Mouse (Mus musculus) lung, postnatal 0 days (tissue): Measurements from ENCODE around the gene Tmprss9. TPM values are rescaled to one million over a fixed set of nuclear protein-coding genes. Genes with fewer than 3 reads are reported as not detected.

Source experiments
- ATAC-seq: fragments of 200-750 bp; cut with Nextera tagmentation; 2 replicates; pipeline ENCODE4 v1.8.0; 2017; ENCODE audit warnings: moderate library complexity
- DNase-seq: peaks from one replicate; pipeline ENCODE4 v3.0.0-alpha.2; 2016; ENCODE audit warnings: low spot score
- H3K27ac ChIP-seq: fragments of 300-500 bp; sonication (generic); 2 replicates; pipeline ENCODE4 v1.5.1; 2014; ENCODE audit warnings: antibody characterized with exemption, mild to moderate bottlenecking, low read length, mixed read lengths
- H3K27me3 ChIP-seq: fragments of 300-500 bp; sonication (generic); replicated peaks from 2 replicates; pipeline ENCODE4 v1.6.1; 2014; ENCODE audit warnings: low read length, mixed read lengths; ENCODE audit not compliant: insufficient read depth
- H3K36me3 ChIP-seq: fragments of 300-500 bp; sonication (generic); 2 replicates; pipeline ENCODE4 v1.6.1; 2014; ENCODE audit warnings: low read length, mixed read lengths; ENCODE audit not compliant: insufficient read depth
- H3K4me1 ChIP-seq: fragments of 300-500 bp; sonication (generic); 2 replicates; pipeline ENCODE4 v1.6.1; 2014; ENCODE audit warnings: antibody characterized with exemption, low read depth, low read length, mixed read lengths; ENCODE audit not compliant: insufficient read depth
- H3K4me2 ChIP-seq: fragments of 300-500 bp; sonication (generic); replicated peaks from 2 replicates; pipeline ENCODE4 v1.6.1; 2014; ENCODE audit warnings: low read depth, mild to moderate bottlenecking, low read length, moderate library complexity, mixed read lengths
- H3K4me3 ChIP-seq: fragments of 300-500 bp; sonication (generic); 2 replicates; pipeline ENCODE4 v1.5.1; 2014; ENCODE audit warnings: low read depth, low read length
- H3K9ac ChIP-seq: fragments of 300-500 bp; sonication (generic); replicated peaks from 2 replicates; pipeline ENCODE4 v1.6.1; 2014; ENCODE audit warnings: low read depth, mild to moderate bottlenecking
- H3K9me3 ChIP-seq: fragments of 300-500 bp; sonication (generic); 2 replicates; pipeline ENCODE4 v1.6.1; 2016; ENCODE audit warnings: low read length, mixed read lengths
- CTCF ChIP-seq: IDR thresholded peaks from 2 replicates; pipeline ENCODE4 v1.5.1; 2016; ENCODE audit warnings: antibody characterized with exemption, mild to moderate bottlenecking
- EP300 ChIP-seq: IDR thresholded peaks from 2 replicates; pipeline ENCODE4 v1.6.1; 2016; ENCODE audit warnings: antibody characterized with exemption, mild to moderate bottlenecking, control low read depth
- WGBS: fragments of 180-500 bp; shearing (Covaris S2); extraction: QIAGEN DNeasy Blood & Tissue Kit; methylation state at CpG from one replicate; pipeline ENCODE4 v1.1.7; 2014; 5-methylcytosine and 5-hydroxymethylcytosine counted together
- polyA plus RNA-seq: library from polyadenylated mRNA; unstranded; fragments of >200 nt; fragmentation: Nextera tagmentation; extraction: Ambion mirVana; gene quantifications from 2 replicates; pipeline ENCODE4 v1.2.1, GENCODE M21; 2015

The Tmprss9 gene
- polyA plus RNA-seq, 1 experiment from 2014 or later, result not detected

DNA sequence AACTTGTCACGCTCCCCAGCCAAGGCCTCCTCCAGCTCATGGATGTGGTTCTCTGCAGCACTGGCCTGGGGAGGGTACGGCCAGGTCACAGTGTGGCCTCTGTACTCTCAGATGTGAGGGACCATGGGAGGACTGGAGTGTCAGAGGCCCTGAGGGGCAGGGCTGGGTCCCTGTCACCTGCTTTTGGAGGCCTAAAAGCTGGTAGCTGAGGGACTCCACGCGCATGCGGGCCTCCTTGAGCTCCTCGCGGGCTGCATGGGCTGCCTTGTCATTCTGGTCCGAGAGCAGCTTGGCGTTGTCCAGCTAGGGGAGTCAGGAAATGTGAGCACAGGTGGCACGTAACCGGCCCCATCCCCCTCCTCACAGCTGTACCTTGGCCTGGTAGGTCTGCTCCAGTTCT, 33.1 kb downstream of the Tmprss9 start:
- no peak for TF ChIP-seq CTCF
- TF ChIP-seq EP300, result no peak
- H3K36me3 ChIP-seq, result no peaks in the 10 kb centered on the region

GRCm38 (mm10) chr10:80909375-80910162, 37.9 kb downstream of the Tmprss9 start:
- Histone ChIP-seq H3K9ac (no peak overlapping the region), H3K4me3 (no peak overlapping the region), H3K36me3 (no peaks in the 10 kb centered on the region), H3K4me1 (no peaks in the 10 kb centered on the region), H3K27ac (no peak overlapping the region), H3K27me3 (no peaks in the 10 kb centered on the region), H3K4me2 (no peak overlapping the region), H3K9me3 (no peaks in the 10 kb centered on the region)
- no peak for ATAC-seq
- no peak for TF ChIP-seq CTCF
- TF ChIP-seq EP300, result no peak
- no peak for DNase-seq
- 91% methylated on average over 22 of the region's 22 CpGs for whole genome bisulfite sequencing

More for the DNA sequence above, 33.1 kb downstream of the Tmprss9 start:
- Histone ChIP-seq H3K4me3 (no peak overlapping the region), H3K27ac (no peak overlapping the region), H3K4me2 (no peak overlapping the region), H3K27me3 (no peaks in the 10 kb centered on the region), H3K9ac (no peak overlapping the region), H3K4me1 (peaks cover 6% of the 10 kb centered on the region), H3K9me3 (no peaks in the 10 kb centered on the region)
- ATAC-seq (no peak), DNase-seq (no peak)
- 86% methylated on average over 11 of the region's 11 CpGs for WGBS

- H3K27ac ChIP-seq, result no peak overlapping the region
- ATAC-seq (no peak), DNase-seq (no peak)
- no peaks in the 10 kb centered on the region for H3K27me3 ChIP-seq
- no peak for TF ChIP-seq CTCF
- no peak for TF ChIP-seq EP300
- no peak overlapping the region for H3K9ac ChIP-seq
- no peaks in the 10 kb centered on the region for H3K4me1 ChIP-seq
- no peak overlapping the region for H3K4me2 ChIP-seq
- H3K9me3 ChIP-seq, result no peaks in the 10 kb centered on the region
- 90% methylated on average over 4 of the region's 4 CpGs for WGBS
- H3K36me3 ChIP-seq, result no peaks in the 10 kb centered on the region
- H3K4me3 ChIP-seq, result no peak overlapping the region
Observed at GRCm38 (mm10) chr10:80911354-80911753, 39.7 kb downstream of the Tmprss9 start.

- no peak overlapping the region for H3K4me2 ChIP-seq
- no peak overlapping the region for H3K9ac ChIP-seq
- H3K4me3 ChIP-seq, result no peak overlapping the region
- H3K36me3 ChIP-seq, result no peaks in the 10 kb centered on the region
- TF ChIP-seq CTCF (no peak), EP300 (no peak)
- H3K27ac ChIP-seq, result no peak overlapping the region
- no peaks in the 10 kb centered on the region for H3K27me3 ChIP-seq
- no peak for DNase-seq
- H3K9me3 ChIP-seq, result no peaks in the 10 kb centered on the region
- no peaks in the 10 kb centered on the region for H3K4me1 ChIP-seq
- ATAC-seq, result no peak
Observed at GRCm38 (mm10) chr10:80911891-80912290, 40.2 kb downstream of the Tmprss9 start.

DNA sequence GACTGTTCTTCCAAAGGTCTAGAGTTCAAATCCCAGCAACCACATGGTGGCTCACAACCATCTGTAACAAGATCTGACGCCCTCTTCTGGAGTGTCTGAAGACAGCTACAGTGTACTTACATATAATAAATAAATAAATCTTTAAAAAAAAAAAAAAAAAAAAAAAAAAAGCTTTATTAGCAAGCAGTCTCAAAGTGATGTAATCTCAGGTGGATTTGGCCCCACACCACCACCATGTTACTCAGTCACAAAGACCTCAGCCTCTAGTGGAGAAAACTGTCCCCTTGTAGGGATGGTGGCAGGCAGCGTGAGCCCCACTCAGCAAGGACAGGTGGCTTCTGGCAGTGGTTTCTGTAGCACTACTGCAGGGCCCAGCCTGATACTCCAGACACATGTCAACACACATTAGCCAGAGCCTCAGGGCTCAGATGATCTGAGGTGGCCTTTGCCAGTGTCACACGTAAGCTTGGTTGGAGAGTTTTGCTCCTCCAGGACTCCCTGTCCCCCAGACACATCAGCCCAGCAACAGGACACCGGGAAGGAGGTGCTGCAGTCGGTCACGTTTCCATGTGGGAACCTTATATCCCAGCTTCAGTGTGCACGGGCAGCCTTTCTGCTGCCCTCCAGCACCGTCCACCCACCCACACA, 41.8 kb downstream of the Tmprss9 start:
- 94% methylated on average over 7 of the region's 8 CpGs for WGBS
- no peak overlapping the region for H3K4me2 ChIP-seq

GRCm38 (mm10) chr10:80914253-80914656, 42.6 kb downstream of the Tmprss9 start:
- no peak overlapping the region for H3K27ac ChIP-seq
- H3K4me3 ChIP-seq, result no peak overlapping the region
- 77% methylated on average over 5 of the region's 5 CpGs for WGBS
- ATAC-seq (no peak), DNase-seq (no peak)
- no peak for TF ChIP-seq EP300
- TF ChIP-seq CTCF, result no peak
- no peak overlapping the region for H3K9ac ChIP-seq
- no peaks in the 10 kb centered on the region for H3K9me3 ChIP-seq
- H3K27me3 ChIP-seq, result no peaks in the 10 kb centered on the region
- no peaks in the 10 kb centered on the region for H3K36me3 ChIP-seq
- peaks cover 4% of the 10 kb centered on the region; the same call in 1 of the 2 replicates for H3K4me1 ChIP-seq
- no peak overlapping the region for H3K4me2 ChIP-seq

More for the DNA sequence above, 41.8 kb downstream of the Tmprss9 start:
- Histone ChIP-seq H3K27me3 (no peaks in the 10 kb centered on the region), H3K36me3 (no peaks in the 10 kb centered on the region), H3K27ac (no peak overlapping the region), H3K4me1 (peaks cover 4% of the 10 kb centered on the region; the same call in 1 of the 2 replicates), H3K9me3 (no peaks in the 10 kb centered on the region), H3K4me3 (no peak overlapping the region), H3K9ac (no peak overlapping the region)
- TF ChIP-seq EP300, result no peak
- no peak for TF ChIP-seq CTCF
- DNase-seq (no peak), ATAC-seq (no peak)
